Mouse (Mus musculus): ENCODE measurements around the gene Mertk. TPM values are rescaled to one million over a fixed set of nuclear protein-coding genes. Genes with fewer than 3 reads are reported as not detected.

Gene Mertk
- total RNA-seq, 2 experiments from 2014 or later, result 5.2 to 6.7 TPM

DNA sequence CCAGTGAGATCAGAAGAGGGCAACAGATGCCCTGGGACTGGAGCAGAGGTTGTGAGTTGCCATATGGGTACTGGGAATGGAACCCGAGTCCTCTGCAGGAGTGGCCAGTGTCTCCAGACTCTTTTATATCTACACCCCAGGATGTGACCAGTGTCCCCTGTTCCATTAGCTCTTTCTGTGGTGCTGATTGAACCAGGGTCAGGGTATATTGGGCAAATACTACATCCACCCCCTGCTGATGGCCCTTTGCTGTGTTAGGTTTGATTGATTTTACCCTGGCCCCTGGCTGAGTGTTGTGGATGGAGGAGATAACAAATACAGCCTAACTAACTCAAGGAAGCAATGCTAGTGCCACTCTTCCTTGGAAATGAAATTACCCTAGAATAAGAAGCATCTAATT is 117.6 kb downstream of the Mertk start:
- intact Hi-C loops (cut with DNase I), result loop anchor here (5.0 kb wide), 1 partner anchor 64 kb away; no protein-coding TSS in a partner anchor
- no peak for DNase-seq

GRCm38 (mm10) chr2:128816916-128817315 is 118.2 kb downstream of the Mertk start:
- peak in 1 of 2 experiments; percentile 15 for DNase-seq
- intact Hi-C loops (cut with DNase I), result loop anchor here (1.0 to 5.0 kb wide), 2 partner anchors 65 to 119 kb away; partner anchors contain the start of gene Mertk

DNA sequence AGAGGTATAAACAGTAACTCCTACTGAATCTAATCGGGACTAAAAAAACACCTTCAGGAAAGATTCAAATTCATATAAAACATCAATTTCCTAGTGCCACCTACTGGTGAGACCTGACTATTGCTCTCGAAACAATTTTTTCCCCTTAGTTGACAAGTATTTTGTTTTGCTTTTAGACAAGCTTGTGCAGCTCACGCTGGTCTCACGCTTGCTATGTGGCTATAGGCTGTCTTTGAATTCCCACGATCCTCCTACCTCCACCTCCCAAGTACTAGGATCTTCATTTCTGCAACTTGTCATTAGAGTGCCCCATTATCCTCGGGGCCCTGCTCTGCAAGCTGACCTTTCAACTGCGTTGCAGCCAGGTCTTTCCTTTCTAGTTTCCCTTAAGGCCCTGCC is 118.6 kb downstream of the Mertk start:
- DNase-seq, result peak; percentile 78 to 79
- intact Hi-C loops (cut with DNase I), result loop anchor here (1.0 to 5.0 kb wide), 2 partner anchors 65 to 119 kb away; partner anchors contain the start of gene Mertk

DNA sequence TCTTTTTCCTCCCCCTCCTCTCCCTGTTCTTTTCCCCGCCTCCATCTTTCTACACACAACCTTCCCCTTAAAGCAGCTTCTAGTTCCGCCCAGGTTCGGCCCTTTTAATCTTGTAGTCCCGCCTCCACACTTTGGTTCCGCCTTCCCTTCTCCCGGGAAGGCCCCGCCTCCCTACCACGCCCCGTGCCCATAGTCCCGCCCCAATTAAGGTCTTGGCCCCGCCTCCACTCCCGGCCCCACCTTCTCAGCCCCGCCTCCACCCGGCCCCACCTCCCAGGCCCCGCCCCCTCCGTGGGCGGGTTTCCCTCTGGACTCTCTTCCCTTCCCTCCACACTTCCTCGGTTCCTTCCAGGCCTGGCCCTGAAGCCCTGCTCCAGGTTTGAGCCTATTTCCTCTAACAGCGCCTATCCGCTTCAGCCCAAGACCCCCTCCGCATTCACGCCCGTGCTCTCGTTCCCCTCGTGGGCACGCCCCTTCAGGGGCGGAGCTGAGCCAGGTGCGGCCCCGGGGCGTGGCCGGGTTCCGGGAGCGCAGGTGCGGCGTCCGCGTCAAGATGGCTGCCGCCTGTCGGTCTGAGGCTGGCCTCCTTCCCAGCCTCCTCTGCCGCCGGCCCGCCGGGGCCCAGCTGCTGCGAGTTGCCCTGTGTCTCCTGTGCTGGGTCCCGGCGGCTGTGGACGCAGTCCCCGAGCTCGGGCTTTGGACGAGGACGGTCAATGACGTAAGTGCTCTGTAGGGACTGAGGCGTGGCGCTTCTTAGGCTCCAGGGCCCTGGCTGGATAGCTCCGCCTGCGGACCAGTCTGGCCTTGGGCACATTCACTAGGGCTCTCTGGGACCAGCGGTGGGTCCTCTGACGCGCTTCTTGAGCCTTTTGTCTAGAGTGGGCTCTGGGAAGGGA is 119.3 kb downstream of the Mertk start, which contains the start of gene Tmem87b:
Gene Tmem87b, plus strand, starts transcription at position 333 of the 896 bp plus-strand sequence.
- intact Hi-C loops (cut with DNase I), result loop anchor here (1.0 to 5.0 kb wide), 2 partner anchors 66 to 120 kb away; partner anchors contain the start of gene Mertk
- peak; percentile 97 to 99 for DNase-seq

DNA sequence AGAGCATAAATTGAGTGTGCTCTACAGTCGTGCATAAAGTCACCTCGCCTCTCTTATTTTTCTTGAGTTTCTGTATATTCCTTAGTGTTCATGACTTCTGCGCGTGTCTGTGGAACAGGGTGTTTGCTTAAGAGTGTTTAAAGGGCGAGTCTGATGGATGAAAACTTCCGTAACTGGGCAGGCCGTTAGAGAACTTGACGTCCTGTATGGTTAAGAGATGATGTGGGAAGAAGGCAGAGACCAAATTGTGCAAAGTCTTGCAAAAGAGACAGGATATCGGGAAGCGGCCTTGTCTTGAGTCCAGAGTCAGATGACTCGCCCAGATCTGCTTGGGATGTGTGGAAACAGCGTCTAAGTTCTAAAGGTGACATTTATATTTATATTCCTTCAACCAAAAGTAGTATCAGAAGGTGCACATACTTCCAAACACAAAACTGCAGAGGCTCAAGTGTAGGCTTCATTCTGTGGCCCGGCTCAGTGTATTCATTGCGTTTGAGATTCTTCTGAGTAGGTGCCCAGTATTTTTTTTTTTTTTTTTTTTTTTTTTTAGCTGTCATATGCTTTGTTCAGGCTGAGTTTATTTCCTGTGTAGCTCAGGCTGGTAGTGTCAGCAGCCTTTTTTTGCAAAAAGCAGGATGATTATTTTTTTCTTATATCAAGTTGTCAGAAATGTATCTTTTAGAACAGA is 120.3 kb downstream of the Mertk start:
- DNase-seq, result peak in 1 of 2 experiments; percentile 34
- intact Hi-C loops (cut with DNase I), result loop anchor here (5.0 kb wide), 1 partner anchor 67 kb away; no protein-coding TSS in a partner anchor

DNA sequence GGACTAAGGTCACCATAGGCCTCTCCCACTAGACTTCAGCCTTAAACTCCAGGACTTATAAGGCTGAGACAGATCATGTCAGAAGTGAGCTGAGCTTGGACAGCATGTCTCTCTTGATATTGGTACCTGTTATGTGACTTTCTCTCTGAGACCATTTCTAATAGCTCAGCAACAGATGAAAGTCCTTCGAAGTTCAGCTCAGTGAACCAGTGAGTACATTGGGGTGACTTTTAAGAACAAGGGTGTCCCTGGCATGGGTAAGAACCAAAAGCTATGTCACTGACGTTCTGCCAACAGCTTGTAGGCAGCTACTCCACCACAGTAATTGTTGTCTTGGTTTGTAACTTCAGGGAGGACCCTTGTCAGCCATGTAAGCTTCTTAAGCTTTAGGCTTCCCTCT is 121.9 kb downstream of the Mertk start:
- intact Hi-C loops (cut with DNase I), result no loop called here
- DNase-seq, result no peak

GRCm38 (mm10) chr2:128823893-128824292 is 125.1 kb downstream of the Mertk start:
- intact Hi-C loops (cut with DNase I), result no loop called here
- DNase-seq, result no peak

DNA sequence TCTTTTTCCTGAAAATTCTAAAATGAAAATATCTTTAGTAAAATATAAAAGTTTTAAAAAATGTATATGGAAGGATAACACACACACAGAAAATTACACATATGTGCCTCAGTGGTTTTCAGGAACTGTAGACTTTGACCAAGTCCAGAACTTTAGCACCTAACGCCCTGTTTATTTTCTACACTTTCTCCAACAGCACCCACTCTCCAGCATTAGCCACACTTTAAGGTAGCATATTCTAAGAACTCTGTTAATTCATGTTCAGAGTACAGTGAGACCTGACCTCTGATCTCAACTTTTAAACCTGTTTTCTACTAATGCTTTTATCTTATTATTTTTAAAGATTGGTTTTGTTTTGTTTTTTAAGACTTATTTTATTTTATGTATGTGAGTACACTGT is 129.0 kb downstream of the Mertk start:
- intact Hi-C loops (cut with DNase I), result no loop called here
- no peak for DNase-seq

GRCm38 (mm10) chr2:128832611-128833010 is 133.9 kb downstream of the Mertk start:
- no peak for DNase-seq
- intact Hi-C loops (cut with DNase I), result no loop called here

GRCm38 (mm10) chr2:128833035-128833434 is 134.3 kb downstream of the Mertk start:
- no peak for DNase-seq
- intact Hi-C loops (cut with DNase I), result no loop called here

DNA sequence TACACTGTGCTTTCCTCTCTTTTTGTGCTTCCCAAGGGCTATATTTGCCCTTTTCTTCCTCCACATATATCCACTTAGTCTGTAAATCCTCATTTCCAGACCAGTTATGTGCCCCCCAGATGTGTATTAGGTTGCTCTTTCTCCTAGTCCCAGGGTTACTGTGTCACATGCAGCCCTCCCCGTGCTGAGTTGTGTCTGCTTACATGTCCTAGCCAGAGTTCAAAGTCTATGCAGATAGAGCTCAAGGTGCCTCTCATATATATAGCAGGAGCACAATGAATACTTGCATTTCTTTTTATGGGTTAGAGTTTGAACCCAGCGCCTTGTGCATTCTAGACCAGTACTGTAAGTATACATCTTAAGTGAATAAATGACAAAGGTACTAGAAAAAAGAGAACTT is 134.7 kb downstream of the Mertk start:
- DNase-seq, result no peak
- intact Hi-C loops (cut with DNase I), result no loop called here

DNA sequence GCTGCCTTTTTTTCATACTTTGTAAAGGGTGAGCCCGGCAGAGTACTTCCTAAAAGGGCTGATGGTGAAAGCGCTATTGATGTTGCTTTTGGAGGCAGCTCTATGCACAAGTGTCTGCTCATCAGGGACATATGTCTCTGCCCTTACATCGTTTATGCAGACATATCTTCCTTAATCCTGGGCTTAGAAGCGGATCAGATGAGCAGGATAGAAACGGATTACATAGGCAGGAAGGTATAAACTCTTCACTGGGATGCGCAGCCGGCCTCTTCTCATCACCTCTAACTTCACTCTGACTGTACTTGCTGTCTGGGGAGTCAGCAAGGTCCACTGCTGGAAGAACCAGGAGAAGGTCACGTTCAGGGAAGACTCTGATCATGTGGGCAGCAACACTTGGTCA is 138.8 kb downstream of the Mertk start:
- no peak for DNase-seq
- intact Hi-C loops (cut with DNase I), result no loop called here

- DNase-seq, result no peak
- intact Hi-C loops (cut with DNase I), result no loop called here
Measured at GRCm38 (mm10) chr2:128838611-128839010, 139.9 kb downstream of the Mertk start.

DNA sequence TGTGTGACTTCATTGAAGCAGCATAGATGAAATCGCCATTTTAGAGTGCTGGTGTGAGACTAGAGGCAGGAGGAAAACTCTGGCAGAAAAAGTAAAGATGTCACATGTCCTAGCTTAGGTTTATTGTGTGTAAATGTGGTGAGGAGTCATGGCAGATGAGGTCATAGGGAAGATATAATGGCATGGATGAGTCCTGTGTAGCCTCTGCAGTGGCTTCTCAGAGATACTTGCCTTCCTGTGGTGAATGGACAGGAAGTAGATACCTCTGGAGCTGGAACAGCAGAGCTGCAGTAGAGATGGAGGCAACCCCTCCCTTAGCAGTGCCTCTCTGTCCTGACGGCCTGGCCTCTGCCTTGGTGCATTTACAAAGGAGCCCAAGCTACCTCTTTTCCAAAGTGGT is 140.7 kb downstream of the Mertk start:
- DNase-seq, result no peak
- intact Hi-C loops (cut with DNase I), result no loop called here

DNA sequence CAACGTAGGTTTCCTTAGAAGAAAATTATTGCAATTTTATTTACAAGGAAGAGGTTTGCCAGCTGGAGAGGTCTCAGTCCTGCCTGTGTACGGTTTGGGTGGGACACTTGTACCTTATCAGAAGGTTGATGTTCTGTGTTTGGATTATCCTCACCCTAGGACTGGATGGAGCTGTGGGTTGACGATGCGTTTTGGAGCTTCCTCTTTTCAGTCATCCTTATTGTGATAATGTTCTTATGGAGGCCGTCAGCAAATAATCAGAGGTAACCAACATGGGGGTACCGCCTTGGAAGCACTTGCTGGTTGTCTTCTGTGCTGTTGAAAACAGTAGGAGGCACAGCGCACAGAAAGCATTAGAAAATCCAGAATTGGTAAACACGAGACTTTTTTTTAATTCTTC is 143.7 kb downstream of the Mertk start:
- no peak for DNase-seq
- intact Hi-C loops (cut with DNase I), result no loop called here

GRCm38 (mm10) chr2:128850036-128850435 is 151.3 kb downstream of the Mertk start:
- peak; percentile 12 to 26 for DNase-seq
- intact Hi-C loops (cut with DNase I), result no loop called here

Other genes with a start within 250 kb of the Mertk start
- not detected for gene Spdye4c, start 107.7 kb upstream of the Mertk start, total RNA-seq (2021)
- 10 to 100 TPM; 62.8 to 63.9 TPM for gene Anapc1, start 11.6 kb upstream of the Mertk start, total RNA-seq (2021)
- gene Tmem87b, start 119.2 kb downstream of the Mertk start, total RNA-seq (2021), result 10 to 100 TPM; 24.0 to 25.5 TPM
- 1 to 10 TPM in 1 of 2 experiments, under 1 TPM in 1; 0.82 to 1.1 TPM for gene Fbln7, start 164.0 kb downstream of the Mertk start, total RNA-seq (2021)
- gene Zc3h8, start 245.1 kb downstream of the Mertk start, total RNA-seq (2021), result 1 to 10 TPM; 3.2 to 3.5 TPM